Mouse (Mus musculus): ENCODE results near the gene Agfg2. TPM values are rescaled to one million over a fixed set of nuclear protein-coding genes. Genes with fewer than 3 reads are reported as not detected.
"Not testable (repeated sequence)": the region's sequence is repeated elsewhere in the genome, so short reads cannot be mapped to it uniquely, and the experiment has no call there.

Gene Agfg2
- polyA plus RNA-seq, 1 experiment from 2014 or later = 27.6 TPM

GRCm38 (mm10) chr5:137630602-137631001, 53.9 kb downstream of the Agfg2 start:
- 35% methylated on average over 3 of the region's 3 CpGs for WGBS
- no peaks in the 10 kb centered on the region for H3K27me3 ChIP-seq (ENCODE audit: insufficient read depth, poor library complexity, severe bottlenecking)

GRCm38 (mm10) chr5:137629906-137630545, 54.5 kb downstream of the Agfg2 start:
- H3K4me3 ChIP-seq = peak overlapping the region; percentile 92
- no peak for DNase-seq (ENCODE audit: low spot score)
- 24% methylated on average over 6 of the region's 6 CpGs for WGBS
- H3K27me3 ChIP-seq (ENCODE audit: insufficient read depth, poor library complexity, severe bottlenecking) = no peaks in the 10 kb centered on the region
- H3K36me3 ChIP-seq = peaks cover 39% of the 10 kb centered on the region
- peaks cover 63% of the 10 kb centered on the region for H3K4me1 ChIP-seq (replicated peaks)
- no peaks in the 10 kb centered on the region for H3K9me3 ChIP-seq
- peak overlapping the region; percentile 97 for H3K27ac ChIP-seq

More at GRCm38 (mm10) chr5:137630602-137631001, 53.9 kb downstream of the Agfg2 start:
- H3K4me3 ChIP-seq = peak overlapping the region; percentile 92
- peaks cover 58% of the 10 kb centered on the region for H3K4me1 ChIP-seq (replicated peaks)
- no peak for DNase-seq (ENCODE audit: low spot score)
- no peaks in the 10 kb centered on the region for H3K9me3 ChIP-seq
- H3K27ac ChIP-seq = peak overlapping the region; percentile 97
- peaks cover 45% of the 10 kb centered on the region for H3K36me3 ChIP-seq

- no peak for DNase-seq (ENCODE audit: low spot score)
- no peaks in the 10 kb centered on the region for H3K9me3 ChIP-seq
- no peaks in the 10 kb centered on the region for H3K27me3 ChIP-seq (ENCODE audit: insufficient read depth, poor library complexity, severe bottlenecking)
- under 1% methylated on average over 23 of the region's 23 CpGs for WGBS
- peak overlapping the region; percentile 92 for H3K4me3 ChIP-seq
- peak overlapping the region; percentile 97 for H3K27ac ChIP-seq
- H3K36me3 ChIP-seq = peaks cover 32% of the 10 kb centered on the region
- peaks cover 68% of the 10 kb centered on the region for H3K4me1 ChIP-seq (replicated peaks)
Observed at GRCm38 (mm10) chr5:137629306-137629721, 55.2 kb downstream of the Agfg2 start.

GRCm38 (mm10) chr5:137628498-137629305, 55.8 kb downstream of the Agfg2 start, which contains the start of the genes Fbxo24, Lrch4 and Gm20605:
Gene Fbxo24, minus strand, starts transcription at chr5:137629002.
Gene Lrch4, plus strand, starts transcription at chr5:137629121.
Gene Gm20605, plus strand, starts transcription at chr5:137629175.
- under 1% methylated on average over 46 of the region's 46 CpGs for WGBS
- DNase-seq (ENCODE audit: low spot score) = peak; percentile 99
- H3K4me1 ChIP-seq (replicated peaks) = peaks cover 65% of the 10 kb centered on the region

GRCm38 (mm10) chr5:137627991-137628390, 56.5 kb downstream of the Agfg2 start:
- 7% methylated on average over 9 of the region's 9 CpGs for WGBS
- Histone ChIP-seq H3K9me3 (no peaks in the 10 kb centered on the region), H3K4me3 (peak overlapping the region; percentile 92), H3K27me3 (ENCODE audit: insufficient read depth, poor library complexity, severe bottlenecking) (no peaks in the 10 kb centered on the region), H3K36me3 (peaks cover 19% of the 10 kb centered on the region), H3K4me1 (replicated peaks) (peaks cover 61% of the 10 kb centered on the region), H3K27ac (peak overlapping the region; percentile 97)
- DNase-seq (ENCODE audit: low spot score) = no peak

More at GRCm38 (mm10) chr5:137628498-137629305, 55.8 kb downstream of the Agfg2 start, which contains the start of the genes Fbxo24, Lrch4 and Gm20605:
- Histone ChIP-seq H3K9me3 (no peaks in the 10 kb centered on the region), H3K27me3 (ENCODE audit: insufficient read depth, poor library complexity, severe bottlenecking) (no peaks in the 10 kb centered on the region), H3K36me3 (peaks cover 26% of the 10 kb centered on the region), H3K4me3 (peak within 1 kb of the TSS; percentile 92), H3K27ac (peak within 1 kb of the TSS; percentile 97)

- H3K4me1 ChIP-seq (replicated peaks) = peaks cover 27% of the 10 kb centered on the region
- 87% methylated on average over 11 of the region's 11 CpGs for WGBS
Observed at GRCm38 (mm10) chr5:137623937-137624530, 60.5 kb downstream of the Agfg2 start.

GRCm38 (mm10) chr5:137615347-137615746, 69.2 kb downstream of the Agfg2 start:
- Histone ChIP-seq H3K4me1 (replicated peaks) (peaks cover 36% of the 10 kb centered on the region), H3K4me3 (no peak overlapping the region), H3K9me3 (no peaks in the 10 kb centered on the region), H3K27ac (no peak overlapping the region), H3K36me3 (no peaks in the 10 kb centered on the region), H3K27me3 (ENCODE audit: insufficient read depth, poor library complexity, severe bottlenecking) (0 out of 2 replicates have a peak, but pooled peaks cover 3% of the 10 kb centered on the region)
- DNase-seq (ENCODE audit: low spot score) = no peak
- 88% methylated on average over 7 of the region's 7 CpGs for WGBS

More at GRCm38 (mm10) chr5:137623937-137624530, 60.5 kb downstream of the Agfg2 start:
- Histone ChIP-seq H3K4me3 (no peak overlapping the region), H3K36me3 (no peaks in the 10 kb centered on the region), H3K9me3 (no peaks in the 10 kb centered on the region), H3K27me3 (ENCODE audit: insufficient read depth, poor library complexity, severe bottlenecking) (no peaks in the 10 kb centered on the region), H3K27ac (no peak overlapping the region)
- no peak for DNase-seq (ENCODE audit: low spot score)

- not testable (repeated sequence) for H3K27me3 ChIP-seq (ENCODE audit: insufficient read depth, poor library complexity, severe bottlenecking); H3K9me3 ChIP-seq; H3K27ac ChIP-seq; H3K4me3 ChIP-seq; DNase-seq (ENCODE audit: low spot score); H3K36me3 ChIP-seq
- 94% methylated on average over 2 of the region's 2 CpGs for WGBS
- peaks cover 41% of the 10 kb centered on the region for H3K4me1 ChIP-seq (replicated peaks)
Observed at GRCm38 (mm10) chr5:137614921-137615320, 69.6 kb downstream of the Agfg2 start.

- no peaks in the 10 kb centered on the region for H3K9me3 ChIP-seq
- peaks cover 19% of the 10 kb centered on the region for H3K27me3 ChIP-seq (ENCODE audit: insufficient read depth, poor library complexity, severe bottlenecking)
- peaks cover 53% of the 10 kb centered on the region for H3K4me1 ChIP-seq (replicated peaks)
- peak within 1 kb of the TSS; percentile 4; the same call in 1 of the 2 replicates for H3K4me3 ChIP-seq
- no peaks in the 10 kb centered on the region for H3K36me3 ChIP-seq
- 61% methylated on average over 11 of the region's 11 CpGs for WGBS
- no peak for DNase-seq (ENCODE audit: low spot score)
- H3K27ac ChIP-seq = peak within 1 kb of the TSS; percentile 86
Observed at GRCm38 (mm10) chr5:137613550-137613949, 71.0 kb downstream of the Agfg2 start, which contains the start of gene Pcolce. Gene Pcolce, minus strand, starts transcription at chr5:137613784.

- WGBS = 69% methylated on average over 5 of the region's 5 CpGs
- Histone ChIP-seq H3K9me3 (no peaks in the 10 kb centered on the region), H3K36me3 (no peaks in the 10 kb centered on the region), H3K27me3 (ENCODE audit: insufficient read depth, poor library complexity, severe bottlenecking) (peaks cover 23% of the 10 kb centered on the region), H3K4me1 (replicated peaks) (peaks cover 58% of the 10 kb centered on the region), H3K4me3 (peak overlapping the region; percentile 4; the same call in 1 of the 2 replicates), H3K27ac (peak overlapping the region; percentile 86)
- no peak for DNase-seq (ENCODE audit: low spot score)
Observed at GRCm38 (mm10) chr5:137613076-137613475, 71.5 kb downstream of the Agfg2 start.

- 17% methylated on average over 6 of the region's 6 CpGs for WGBS
- H3K9me3 ChIP-seq = no peaks in the 10 kb centered on the region
- peak; percentile 79 for DNase-seq (ENCODE audit: low spot score)
- H3K36me3 ChIP-seq = peaks cover 5% of the 10 kb centered on the region
- H3K4me1 ChIP-seq (replicated peaks) = peaks cover 63% of the 10 kb centered on the region
- H3K27ac ChIP-seq = peak overlapping the region; percentile 86
- H3K27me3 ChIP-seq (ENCODE audit: insufficient read depth, poor library complexity, severe bottlenecking) = peaks cover 39% of the 10 kb centered on the region
- peak overlapping the region; percentile 30 for H3K4me3 ChIP-seq
Observed at GRCm38 (mm10) chr5:137611245-137611602, 73.3 kb downstream of the Agfg2 start.

- H3K9me3 ChIP-seq = no peaks in the 10 kb centered on the region
- peaks cover 39% of the 10 kb centered on the region for H3K27me3 ChIP-seq (ENCODE audit: insufficient read depth, poor library complexity, severe bottlenecking)
- peaks cover 10% of the 10 kb centered on the region for H3K36me3 ChIP-seq
- peak overlapping the region; percentile 86 for H3K27ac ChIP-seq
- peaks cover 63% of the 10 kb centered on the region for H3K4me1 ChIP-seq (replicated peaks)
- WGBS = 13% methylated on average over 12 of the region's 12 CpGs
- DNase-seq (ENCODE audit: low spot score) = peak; percentile 83
- peak overlapping the region; percentile 30 for H3K4me3 ChIP-seq
Observed at GRCm38 (mm10) chr5:137610548-137611244, 73.8 kb downstream of the Agfg2 start.
